Mouse (Mus musculus): ENCODE measurements at regions not wholly inside any gene's neighbourhood (a gene's known extent, or its start where the extent isn't known, plus 50 kb on each side); places are given as distances from the start of the nearest gene placed in this dataset.

GRCm38 (mm10) chr16:29972741-29973141 lies 91.4 kb upstream of the Hes1 start:
- no peak for DNase-seq

- peak; percentile 33 for DNase-seq
Observed at GRCm38 (mm10) chr16:29973250-29973649, 90.9 kb upstream of the Hes1 start.

GRCm38 (mm10) chr16:29975800-29976199 lies 88.4 kb upstream of the Hes1 start:
- no peak for DNase-seq

GRCm38 (mm10) chr16:29977011-29977410 lies 87.2 kb upstream of the Hes1 start:
- no peak for DNase-seq

- DNase-seq, result no peak
Observed at GRCm38 (mm10) chr16:29977711-29978110, 86.5 kb upstream of the Hes1 start.

GRCm38 (mm10) chr16:29979066-29979465 lies 85.1 kb upstream of the Hes1 start:
- DNase-seq, result no peak

- no peak for DNase-seq
Observed at GRCm38 (mm10) chr16:29981543-29981942, 82.6 kb upstream of the Hes1 start.

GRCm38 (mm10) chr16:29982224-29982785 lies 81.9 kb upstream of the Hes1 start:
- DNase-seq, result no peak

GRCm38 (mm10) chr16:29983161-29983560 lies 81.0 kb upstream of the Hes1 start:
- no peak for DNase-seq

- DNase-seq, result no peak
Observed at GRCm38 (mm10) chr16:29985126-29985931, 78.9 kb upstream of the Hes1 start.

GRCm38 (mm10) chr16:29987595-29987994 lies 76.6 kb upstream of the Hes1 start:
- DNase-seq, result no peak

- no peak for DNase-seq
Observed at GRCm38 (mm10) chr16:29987999-29988398, 76.2 kb upstream of the Hes1 start.

- no peak for DNase-seq
Observed at GRCm38 (mm10) chr16:29989308-29989707, 74.9 kb upstream of the Hes1 start.

GRCm38 (mm10) chr16:29990393-29990792 lies 73.8 kb upstream of the Hes1 start:
- DNase-seq, result no peak

GRCm38 (mm10) chr16:29990795-29991587 lies 73.2 kb upstream of the Hes1 start:
- DNase-seq, result no peak

- no peak for DNase-seq
Observed at GRCm38 (mm10) chr16:29991876-29992380, 72.3 kb upstream of the Hes1 start.

GRCm38 (mm10) chr16:29993111-29993510 lies 71.1 kb upstream of the Hes1 start:
- no peak for DNase-seq

GRCm38 (mm10) chr16:29993535-29993934 lies 70.6 kb upstream of the Hes1 start:
- no peak for DNase-seq

- no peak for DNase-seq
Observed at GRCm38 (mm10) chr16:29996139-29997069, 67.8 kb upstream of the Hes1 start.

GRCm38 (mm10) chr16:30000166-30000565 lies 64.0 kb upstream of the Hes1 start:
- DNase-seq, result no peak

- DNase-seq, result no peak
Observed at GRCm38 (mm10) chr16:30005124-30005523, 59.1 kb upstream of the Hes1 start.

- no peak for DNase-seq
Observed at GRCm38 (mm10) chr16:30006826-30007225, 57.4 kb upstream of the Hes1 start.

All from kidney, adult 18-20 months (tissue).